Mouse (Mus musculus): ENCODE results near the gene Rptor.
A peak's percentile ranks its signal among the peaks of the same experiment; 100 is the strongest.

Gene Rptor

DNA sequence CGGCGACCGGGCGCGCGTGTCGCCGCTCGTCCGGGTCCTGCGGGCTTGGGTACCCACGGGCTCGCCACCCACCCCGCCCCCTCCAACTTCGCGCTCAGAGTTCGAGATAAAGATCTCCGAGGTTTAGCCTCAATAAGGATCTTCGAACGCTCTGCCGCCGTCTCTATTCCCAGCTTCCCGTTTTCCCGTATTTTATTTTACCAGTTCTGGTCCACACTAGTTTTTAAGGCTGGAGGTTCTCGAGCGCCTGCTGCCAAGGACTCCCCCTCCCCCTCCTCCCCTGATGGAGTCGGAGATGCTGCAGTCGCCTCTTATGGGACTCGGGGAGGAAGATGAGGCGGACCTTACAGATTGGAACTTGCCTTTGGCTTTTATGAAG lies 811 bp downstream of the Rptor start:
- peak; percentile 16 for DNase-seq (ENCODE audit: low read depth, low spot score)

GRCm38 (mm10) chr11:119607464-119607863 lies 4.8 kb downstream of the Rptor start:
- DNase-seq (ENCODE audit: low read depth, low spot score) = no peak

DNA sequence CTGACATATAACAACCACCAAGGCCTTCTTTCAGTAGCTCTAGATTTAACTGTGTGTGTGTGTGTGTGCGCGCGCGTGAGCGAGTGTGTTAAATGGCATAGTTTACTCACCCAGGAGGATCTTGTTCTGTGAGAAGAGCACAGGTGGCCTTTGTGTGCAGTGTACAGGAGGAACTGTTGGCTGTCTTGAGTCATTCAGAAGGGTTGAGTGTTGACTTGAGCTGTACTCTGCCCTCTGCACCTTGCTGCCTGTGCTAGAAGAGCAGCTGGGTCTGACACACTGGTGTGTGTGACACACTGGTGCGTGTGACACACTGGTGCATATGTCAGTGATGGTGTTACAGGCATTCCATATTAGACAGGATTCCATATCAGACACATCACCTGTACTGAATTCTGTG lies 8.8 kb downstream of the Rptor start:
- no peak for DNase-seq (ENCODE audit: low read depth, low spot score)

- DNase-seq (ENCODE audit: low read depth, low spot score) = no peak
Measured at GRCm38 (mm10) chr11:119612179-119612578, 9.5 kb downstream of the Rptor start.

DNA sequence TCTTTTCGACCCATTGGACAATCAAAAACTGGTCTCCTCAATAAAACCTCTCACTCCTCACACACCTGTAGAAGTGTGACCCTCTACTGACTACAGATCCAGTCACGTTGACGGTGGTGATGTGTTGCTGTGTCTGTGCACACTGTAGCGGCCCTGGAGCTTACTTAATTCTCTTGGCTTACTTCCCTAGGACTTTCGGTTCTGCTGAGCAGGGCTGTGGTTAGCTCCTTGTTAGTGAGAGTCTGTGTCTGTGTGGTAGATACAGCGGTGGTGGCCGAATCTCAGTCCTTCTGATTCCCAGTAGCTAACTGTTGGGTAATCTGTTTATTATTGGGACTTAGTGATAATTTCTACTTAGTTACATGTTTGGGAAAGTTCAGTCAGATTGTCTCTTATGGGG lies 12.4 kb downstream of the Rptor start:
- DNase-seq (ENCODE audit: low read depth, low spot score) = no peak

GRCm38 (mm10) chr11:119618763-119619162 lies 16.1 kb downstream of the Rptor start:
- no peak for DNase-seq (ENCODE audit: low read depth, low spot score)

DNA sequence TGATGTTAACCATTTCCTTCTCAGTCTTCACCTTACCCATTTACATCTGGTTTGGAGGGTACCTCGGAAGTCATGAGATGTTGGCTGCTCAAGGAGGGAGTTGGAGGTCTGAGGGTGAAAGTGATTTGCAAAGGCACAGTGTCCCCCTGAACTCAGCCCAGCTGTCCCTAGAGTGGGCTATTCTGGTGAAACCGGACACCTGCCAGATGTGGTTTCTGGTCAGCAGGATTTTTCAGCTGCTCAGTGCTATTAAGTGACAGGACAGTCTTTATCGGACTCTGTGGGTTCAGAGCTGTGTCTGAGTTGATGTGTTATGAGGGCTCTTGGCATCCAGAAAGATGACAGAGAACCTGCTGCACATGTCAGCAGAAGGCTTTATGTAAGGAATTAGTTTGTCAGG lies 18.6 kb downstream of the Rptor start:
- DNase-seq (ENCODE audit: low read depth, low spot score) = no peak

- no peak for DNase-seq (ENCODE audit: low read depth, low spot score)
Measured at GRCm38 (mm10) chr11:119623800-119624199, 21.1 kb downstream of the Rptor start.

- DNase-seq (ENCODE audit: low read depth, low spot score) = no peak
Measured at GRCm38 (mm10) chr11:119624401-119624800, 21.7 kb downstream of the Rptor start.

DNA sequence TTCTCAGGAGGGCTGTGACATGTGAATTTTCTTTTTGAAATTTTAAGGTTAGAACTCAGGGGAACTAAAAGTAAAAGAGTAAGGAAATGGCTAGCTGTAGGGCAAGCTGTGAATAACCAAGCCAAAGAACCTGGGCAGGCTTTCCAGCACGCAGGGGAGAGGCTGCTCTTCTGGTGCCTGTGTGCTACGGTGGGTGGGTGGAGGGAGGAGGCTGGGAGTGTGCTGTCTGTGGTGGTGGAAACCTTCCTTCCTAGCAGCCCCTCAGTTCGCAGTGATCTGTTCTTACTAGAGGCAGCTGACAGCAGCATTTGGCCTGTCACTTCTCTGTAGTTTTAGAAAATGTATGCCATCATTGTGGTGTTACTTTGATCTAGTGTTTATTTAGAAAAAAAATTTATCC lies 22.2 kb downstream of the Rptor start:
- no peak for DNase-seq (ENCODE audit: low read depth, low spot score)

DNA sequence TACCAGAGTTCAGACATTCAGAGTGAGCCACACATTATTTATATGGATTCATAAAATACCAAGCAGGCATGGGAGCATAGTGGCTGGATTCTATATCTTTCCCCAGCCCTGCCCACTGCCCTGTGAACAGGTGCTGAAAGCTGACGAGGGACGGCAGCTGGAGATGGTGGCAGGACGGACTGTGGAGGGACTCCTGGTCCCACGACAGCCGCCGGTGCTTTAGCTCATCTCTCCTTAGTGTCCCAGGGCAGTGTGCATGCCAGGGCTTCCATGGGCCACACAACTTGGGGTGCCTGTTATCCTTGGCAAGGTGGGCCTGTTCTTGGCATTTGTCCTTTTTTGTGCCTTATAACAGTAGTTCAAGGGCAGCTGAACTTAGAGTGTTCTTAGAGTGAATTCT lies 22.8 kb downstream of the Rptor start:
- no peak for DNase-seq (ENCODE audit: low read depth, low spot score)

DNA sequence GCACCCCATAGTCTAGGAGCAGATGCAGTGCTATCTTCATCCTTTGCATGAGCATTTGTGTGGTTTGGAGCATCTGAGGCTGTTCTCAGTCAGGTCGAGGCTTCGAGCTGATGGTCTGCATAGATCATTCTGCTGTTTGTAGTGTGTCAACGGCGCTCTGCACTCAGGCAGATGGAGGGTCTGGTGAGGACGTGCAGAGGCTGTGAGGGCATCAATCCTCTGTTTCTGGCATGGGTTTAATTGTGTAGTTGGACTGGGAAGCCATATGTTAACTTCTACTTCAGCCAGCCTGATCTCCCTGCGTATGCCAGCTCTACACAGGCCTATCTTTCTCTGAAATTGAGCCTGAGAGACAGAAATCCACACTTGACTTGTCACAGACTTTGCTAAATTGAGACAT lies 23.2 kb downstream of the Rptor start:
- no peak for DNase-seq (ENCODE audit: low read depth, low spot score)

DNA sequence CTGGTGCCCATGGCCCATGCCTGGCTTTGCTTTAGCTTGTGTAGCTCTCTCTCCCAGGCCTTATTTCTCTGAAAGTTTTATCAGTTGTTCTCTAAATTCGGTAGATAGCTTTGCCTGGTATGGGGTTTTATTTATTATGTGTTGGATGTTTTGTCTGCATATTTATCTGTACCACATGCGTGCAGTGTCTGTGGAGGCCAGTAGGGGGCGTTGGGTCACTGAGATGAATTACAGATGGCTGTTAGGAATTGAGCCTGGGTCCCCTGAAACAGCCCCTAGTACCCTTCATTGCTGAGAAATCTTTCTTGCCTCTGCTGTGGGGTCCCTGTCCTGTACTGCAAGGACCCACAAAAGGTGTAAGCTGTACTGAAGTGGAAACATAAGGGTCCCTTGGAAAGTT lies 24.5 kb downstream of the Rptor start:
- DNase-seq (ENCODE audit: low read depth, low spot score) = no peak

GRCm38 (mm10) chr11:119629072-119629471 lies 26.4 kb downstream of the Rptor start:
- DNase-seq (ENCODE audit: low read depth, low spot score) = no peak

DNA sequence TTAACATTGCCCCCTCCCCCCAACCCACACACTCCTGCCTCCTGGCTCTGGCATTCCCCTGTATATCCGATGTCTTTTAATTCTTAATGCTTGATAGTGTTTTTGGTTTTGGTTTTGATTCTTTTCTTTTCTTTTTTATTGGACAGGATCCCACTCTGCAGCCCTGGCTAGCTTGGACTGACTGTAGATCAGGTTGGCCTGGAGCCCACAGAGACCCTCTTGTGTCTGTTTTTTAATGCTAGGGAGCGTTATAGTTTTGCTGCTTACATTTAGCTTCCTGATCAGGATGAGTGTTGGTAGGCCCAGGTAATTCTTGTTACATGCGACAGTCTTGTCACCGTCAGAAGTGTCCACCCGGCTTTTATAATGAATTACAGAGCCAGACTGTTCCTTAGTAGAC lies 27.6 kb downstream of the Rptor start:
- DNase-seq (ENCODE audit: low read depth, low spot score) = no peak

DNA sequence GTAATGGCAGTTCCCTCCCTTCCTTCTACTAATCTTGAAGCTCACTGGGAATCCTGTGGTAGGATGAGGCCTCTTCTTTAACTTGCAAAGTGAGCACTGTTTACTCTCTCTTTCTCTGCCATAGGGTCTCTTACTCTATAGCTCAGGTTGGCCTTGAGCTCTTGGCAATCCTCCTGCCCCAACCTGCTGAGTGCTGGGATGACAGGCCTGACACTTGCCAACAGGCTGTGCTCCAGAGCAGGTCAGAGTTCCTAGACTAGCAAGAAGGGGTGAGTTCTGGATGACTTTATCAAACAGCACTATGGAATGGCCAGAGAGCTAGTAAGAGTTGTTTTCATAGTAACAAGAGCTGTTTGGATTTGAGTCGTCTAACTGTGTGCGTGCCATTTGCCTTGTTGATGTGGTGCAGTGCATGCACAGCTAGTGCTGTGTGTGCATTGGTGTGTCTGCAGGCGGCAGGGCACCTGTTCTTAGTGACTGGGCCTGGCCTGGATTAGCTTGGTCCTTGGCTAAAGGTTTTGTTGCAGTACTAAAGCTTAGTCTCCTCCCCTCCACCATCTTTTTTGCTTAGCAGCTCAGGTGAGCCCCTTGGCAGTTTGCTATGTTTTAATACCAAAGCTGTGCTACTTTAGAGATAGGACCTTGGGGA lies 28.6 kb downstream of the Rptor start:
- DNase-seq (ENCODE audit: low read depth, low spot score) = no peak

- no peak for DNase-seq (ENCODE audit: low read depth, low spot score)
Measured at GRCm38 (mm10) chr11:119636371-119636883, 33.7 kb downstream of the Rptor start.

- no peak for DNase-seq (ENCODE audit: low read depth, low spot score)
Measured at GRCm38 (mm10) chr11:119637519-119637918, 34.8 kb downstream of the Rptor start.

DNA sequence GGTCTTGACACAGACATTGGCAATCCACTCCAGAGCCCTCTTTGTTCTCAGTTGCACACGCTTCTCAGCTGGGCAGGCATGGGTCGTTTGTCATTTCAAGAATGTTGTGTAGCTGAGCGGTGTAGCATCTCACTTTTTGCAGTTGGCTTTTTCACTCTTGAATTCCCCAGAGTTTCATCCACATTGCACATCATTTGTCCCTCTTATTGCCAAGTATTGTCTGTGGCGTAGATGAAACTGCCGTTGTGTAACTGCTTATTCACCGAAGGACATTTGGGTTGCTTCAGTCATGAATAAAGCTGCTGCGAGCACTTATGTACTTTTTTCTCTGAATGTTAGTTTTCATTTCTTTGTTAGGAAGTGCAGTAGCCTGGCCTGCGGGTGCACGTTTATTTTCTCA lies 37.8 kb downstream of the Rptor start:
- DNase-seq (ENCODE audit: low read depth, low spot score) = no peak

GRCm38 (mm10) chr11:119641831-119642381 lies 39.2 kb downstream of the Rptor start:
- DNase-seq (ENCODE audit: low read depth, low spot score) = no peak

GRCm38 (mm10) chr11:119643347-119643746 lies 40.6 kb downstream of the Rptor start:
- DNase-seq (ENCODE audit: low read depth, low spot score) = no peak

DNA sequence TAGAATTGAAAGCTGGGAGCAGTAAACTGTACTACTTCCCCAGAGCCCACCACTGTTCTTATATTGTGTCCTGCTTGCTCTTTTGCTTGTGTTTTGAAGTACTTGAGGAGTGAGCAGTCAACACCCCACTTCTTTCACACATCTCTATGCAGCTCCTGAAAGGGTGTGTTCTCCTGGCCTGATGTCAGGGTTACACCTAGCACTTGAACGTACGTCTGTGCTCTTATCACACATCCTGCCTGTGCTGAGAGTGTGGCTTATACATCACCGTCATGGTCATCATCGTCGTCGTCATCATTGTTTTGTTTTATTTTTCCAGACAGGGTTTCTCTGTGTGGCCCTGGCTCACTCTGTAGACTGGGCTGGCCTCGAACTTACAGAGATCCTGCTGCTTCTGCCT lies 41.4 kb downstream of the Rptor start:
- no peak for DNase-seq (ENCODE audit: low read depth, low spot score)

DNA sequence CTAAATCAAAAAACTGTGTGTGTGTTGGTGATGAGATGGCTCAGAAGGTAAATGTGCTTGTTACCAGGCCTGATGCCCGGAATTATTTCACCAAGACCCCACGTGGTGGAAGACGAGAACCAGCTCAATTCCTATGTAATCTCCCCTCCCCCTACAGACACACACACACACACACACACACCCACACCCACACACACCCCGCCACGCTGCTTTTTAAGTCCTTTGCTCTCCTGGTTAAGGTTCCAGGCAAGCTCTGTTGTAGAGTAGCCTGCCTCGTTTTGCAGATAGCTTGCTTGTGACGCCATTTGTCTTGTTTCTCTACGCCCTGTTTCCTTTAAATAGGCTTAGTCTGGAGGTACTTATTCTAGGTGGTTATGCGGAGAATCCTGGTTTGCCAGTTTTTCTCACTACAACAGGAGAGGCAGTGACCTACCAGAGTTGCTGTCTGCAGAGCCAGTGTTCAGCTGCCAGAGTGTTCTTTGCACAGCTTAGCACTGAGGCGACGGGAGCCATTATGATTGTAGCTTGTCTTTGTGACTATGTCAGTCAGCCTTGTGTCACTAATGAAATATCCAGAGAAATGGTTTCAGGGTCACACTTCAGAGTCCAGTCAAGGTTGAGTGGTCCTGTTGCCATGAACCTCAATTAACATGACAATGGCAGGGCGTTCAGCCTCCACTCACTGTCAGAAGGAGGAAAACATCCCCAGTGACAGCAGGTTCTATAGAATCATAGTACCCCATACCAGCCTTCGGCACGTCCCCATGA lies 42.1 kb downstream of the Rptor start:
- DNase-seq (ENCODE audit: low read depth, low spot score) = no peak
